Mouse (Mus musculus) liver, embryonic 14.5 days (tissue): ENCODE data around the gene Psmb3. TPM values are rescaled to one million over a fixed set of nuclear protein-coding genes. Genes with fewer than 3 reads are reported as not detected.

Source experiments
- ATAC-seq: fragments of 200-750 bp; cut with Nextera tagmentation; 2 replicates; pipeline ENCODE4 v1.8.0; 2017; ENCODE audit warnings: moderate number of reproducible peaks, mild to moderate bottlenecking, moderate library complexity; ENCODE audit not compliant: insufficient read depth
- DNase-seq, 3 experiments: peaks; one replicate each; pipeline ENCODE4 v3.0.0-alpha.2; 2012 to 2013; ENCODE audit warnings: low read depth in 3 of 3, low spot score in 3 of 3
- H3K27ac ChIP-seq: fragments of 300-500 bp; sonication (generic); 2 replicates; pipeline ENCODE4 v1.5.1; 2014; ENCODE audit warnings: moderate library complexity, mild to moderate bottlenecking, control low read depth, inconsistent platforms
- H3K27me3 ChIP-seq: fragments of 300-500 bp; sonication (generic); 2 replicates; pipeline ENCODE4 v1.6.1; 2014; ENCODE audit warnings: mild to moderate bottlenecking, low read length, moderate library complexity; ENCODE audit not compliant: control insufficient read depth, insufficient read depth
- H3K36me3 ChIP-seq: fragments of 300-500 bp; sonication (generic); replicated peaks from 2 replicates; pipeline ENCODE4 v1.6.1; 2014; ENCODE audit warnings: low read depth; ENCODE audit not compliant: control insufficient read depth, insufficient read depth
- H3K4me1 ChIP-seq, 2 experiments: fragments of 200-500 bp in 1 of 2; fragments of 300-500 bp in 1 of 2; sonication (generic) in 1 of 2; replicated peaks; 2 replicates each; pipeline ENCODE4 v1.6.1; 2012 to 2014; ENCODE audit warnings: antibody characterized with exemption in 1 of 2, inconsistent platforms in 1 of 2, low read length in 1 of 2; ENCODE audit not compliant: control insufficient read depth in 2 of 2, insufficient read depth in 2 of 2
- H3K4me2 ChIP-seq: fragments of 300-500 bp; sonication (generic); 2 replicates; pipeline ENCODE4 v1.6.1; 2014; ENCODE audit warnings: low read depth, mild to moderate bottlenecking, control low read depth, moderate library complexity
- H3K4me3 ChIP-seq, 2 experiments: fragments of 200-500 bp in 1 of 2; fragments of 300-500 bp in 1 of 2; sonication (generic) in 1 of 2; 2 replicates each; pipeline ENCODE4 v1.5.1; 2012 to 2014; ENCODE audit warnings: low read depth in 2 of 2, low read length in 2 of 2, mild to moderate bottlenecking in 2 of 2, control low read depth in 1 of 2, inconsistent platforms in 1 of 2, moderate library complexity in 1 of 2; ENCODE audit not compliant: insufficient read depth in 1 of 2
- H3K9ac ChIP-seq: fragments of 300-500 bp; sonication (generic); replicated peaks from 2 replicates; pipeline ENCODE4 v1.6.1; 2014; ENCODE audit warnings: mild to moderate bottlenecking, control low read depth, moderate library complexity
- H3K9me3 ChIP-seq: fragments of 300-500 bp; sonication (generic); 2 replicates; pipeline ENCODE4 v1.6.1; 2016; ENCODE audit warnings: low read length, mixed read lengths; ENCODE audit not compliant: control insufficient read depth
- CTCF ChIP-seq: IDR thresholded peaks from 2 replicates; pipeline ENCODE4 v1.5.1; 2016; ENCODE audit warnings: antibody characterized with exemption, low read depth, control low read depth
- EP300 ChIP-seq: IDR thresholded peaks from 2 replicates; pipeline ENCODE4 v1.6.1; 2016; ENCODE audit warnings: antibody characterized with exemption, low read depth
- WGBS: fragments of 180-500 bp; shearing (Covaris S2); extraction: QIAGEN DNeasy Blood & Tissue Kit; methylation state at CpG from one replicate; pipeline ENCODE4 v1.1.7; 2014; ENCODE audit not compliant: insufficient replicate concordance; 5-methylcytosine and 5-hydroxymethylcytosine counted together
- polyA plus RNA-seq, 2 experiments: library from polyadenylated mRNA; depleted of rRNA in 1 of 2; stranded (reverse) in 1 of 2; unstranded in 1 of 2; fragments of >200 nt; fragmentation: Nextera tagmentation in 1 of 2; extraction: Ambion mirVana in 1 of 2; gene quantifications; 2 replicates each; pipeline versions ENCODE4 v1.2.1 to v1.2.3; 2012 to 2014

Psmb3 gene
- polyA plus RNA-seq, 2 experiments: 197 to 330 TPM

GRCm38 (mm10) chr11:97717369-97718280 is 14.4 kb downstream of the Psmb3 start:
- Histone ChIP-seq H3K36me3 (peaks cover 29% of the 10 kb centered on the region), H3K4me1 (no peaks in the 10 kb centered on the region), H3K4me2 (no peak overlapping the region), H3K9me3 (no peaks in the 10 kb centered on the region; the same call in 1 of the 2 replicates), H3K27ac (no peak overlapping the region), H3K4me3 (no peak overlapping the region), H3K27me3 (no peaks in the 10 kb centered on the region), H3K9ac (no peak overlapping the region)
- DNase-seq (no peak), ATAC-seq (no peak)
- TF ChIP-seq CTCF (no peak), EP300 (no peak)
- WGBS: 77% methylated on average over 26 of the region's 26 CpGs

- Histone ChIP-seq H3K9me3 (no peaks in the 10 kb centered on the region; the same call in 1 of the 2 replicates), H3K4me1 (no peaks in the 10 kb centered on the region), H3K27ac (no peak overlapping the region), H3K4me3 (no peak overlapping the region), H3K9ac (no peak overlapping the region), H3K4me2 (no peak overlapping the region), H3K36me3 (peaks cover 29% of the 10 kb centered on the region), H3K27me3 (no peaks in the 10 kb centered on the region)
- 52% methylated on average over 15 of the region's 15 CpGs for WGBS
- DNase-seq (no peak), ATAC-seq (no peak)
- TF ChIP-seq EP300 (no peak), CTCF (no peak)
Measured at GRCm38 (mm10) chr11:97718281-97718860, 15.2 kb downstream of the Psmb3 start.

- no peak for DNase-seq
- TF ChIP-seq CTCF (no peak), EP300 (no peak)
- Histone ChIP-seq H3K9me3 (no peaks in the 10 kb centered on the region; the same call in 1 of the 2 replicates), H3K9ac (no peak overlapping the region), H3K4me1 (no peaks in the 10 kb centered on the region), H3K4me3 (no peak overlapping the region), H3K36me3 (peaks cover 29% of the 10 kb centered on the region), H3K27ac (no peak overlapping the region), H3K27me3 (no peaks in the 10 kb centered on the region), H3K4me2 (no peak overlapping the region)
- no peak for ATAC-seq
- 72% methylated on average over 4 of the region's 4 CpGs for WGBS
Measured at GRCm38 (mm10) chr11:97719041-97719440, 15.8 kb downstream of the Psmb3 start.

- ATAC-seq (no peak), DNase-seq (no peak)
- Histone ChIP-seq H3K9me3 (no peaks in the 10 kb centered on the region; the same call in 1 of the 2 replicates), H3K9ac (no peak overlapping the region), H3K27ac (no peak overlapping the region), H3K4me3 (no peak overlapping the region), H3K4me1 (no peaks in the 10 kb centered on the region), H3K4me2 (no peak overlapping the region), H3K27me3 (no peaks in the 10 kb centered on the region), H3K36me3 (peaks cover 38% of the 10 kb centered on the region)
- no peak for TF ChIP-seq CTCF
- no peak for TF ChIP-seq EP300
- 75% methylated on average over 4 of the region's 4 CpGs for WGBS
Measured at GRCm38 (mm10) chr11:97721338-97721737, 18.1 kb downstream of the Psmb3 start.

- TF ChIP-seq CTCF: no peak
- TF ChIP-seq EP300: no peak
- no peaks in the 10 kb centered on the region; the same call in 1 of the 2 replicates for H3K9me3 ChIP-seq
- DNase-seq (no peak), ATAC-seq (peak; percentile 47; the same call in 1 of the 2 replicates)
- H3K4me2 ChIP-seq: no peak overlapping the region
- H3K27me3 ChIP-seq: no peaks in the 10 kb centered on the region
- H3K9ac ChIP-seq: no peak overlapping the region
- H3K4me1 ChIP-seq: no peaks in the 10 kb centered on the region
- H3K27ac ChIP-seq: no peak overlapping the region
- 49% methylated on average over 7 of the region's 7 CpGs for WGBS
- H3K36me3 ChIP-seq: peaks cover 36% of the 10 kb centered on the region
- H3K4me3 ChIP-seq: no peak overlapping the region
Measured at GRCm38 (mm10) chr11:97723709-97724108, 20.5 kb downstream of the Psmb3 start.
